Comparison of ENCODE assay signal across 8 mouse cellular contexts in genomic region chr4:117836204-117836767, GRCm38 (mm10). TPM values are rescaled to one million over a fixed set of nuclear protein-coding genes. Genes with fewer than 3 reads are reported as not detected.
A peak's percentile ranks its signal among the peaks of the same experiment; 100 is the strongest.
DNase-seq lines count a peak whose midpoint lies in the region; ATAC-seq and TF ChIP-seq lines count a peak whose summit lies in the region.

No protein-coding gene starts in this region.

- no peaks in the 10 kb centered on the region; the same call in 1 of the 2 replicates for H3K4me1 ChIP-seq in bone marrow macrophage, adult 2 months (ENCODE audit: control insufficient read depth, insufficient read depth, low read length)
- peaks cover 25% of the 10 kb centered on the region for H3K4me1 ChIP-seq in embryonic facial prominence, embryonic 15.5 days
- H3K4me1 ChIP-seq in kidney, embryonic 14.5 days (ENCODE audit: control insufficient read depth, insufficient read depth, low read length), result 0 out of 2 replicates have a peak, but pooled peaks cover 13% of the 10 kb centered on the region
- H3K4me1 ChIP-seq in limb, embryonic 15.5 days, result peaks cover 19% of the 10 kb centered on the region
- H3K4me1 ChIP-seq in midbrain, postnatal 0 days (ENCODE audit: insufficient read depth, low read length), result no peaks in the 10 kb centered on the region

- DNase-seq in B cell, adult 2 months, result peak; percentile 86 to 88
- peak; percentile 89 to 91 for DNase-seq in heart, adult 9 months (ENCODE audit: low spot score in 2 of 2)
- DNase-seq in midbrain, postnatal 0 days (ENCODE audit: low spot score), result peak; percentile 91
- peak; percentile 92 to 95 for DNase-seq in spleen, postnatal 10 days (ENCODE audit: low spot score in 2 of 2)

- WGBS in embryonic facial prominence, embryonic 15.5 days, result under 1% methylated on average over 48 of the region's 48 CpGs
- WGBS in kidney, embryonic 14.5 days, result under 1% methylated on average over 38 of the region's 48 CpGs
- WGBS in limb, embryonic 15.5 days, result 0% methylated on average over 47 of the region's 48 CpGs
- under 1% methylated on average over 46 of the region's 48 CpGs for WGBS in midbrain, postnatal 0 days

- H3K9ac ChIP-seq in embryonic facial prominence, embryonic 15.5 days, result peak overlapping the region; percentile 74
- peak overlapping the region; percentile 82 for H3K9ac ChIP-seq in kidney, embryonic 14.5 days (ENCODE audit: low read depth, low read length)
- H3K9ac ChIP-seq in limb, embryonic 15.5 days, result peak overlapping the region; percentile 71
- peak overlapping the region; percentile 99 for H3K9ac ChIP-seq in midbrain, postnatal 0 days (replicated peaks; ENCODE audit: low read length, poor library complexity, severe bottlenecking)

- H3K4me2 ChIP-seq in embryonic facial prominence, embryonic 15.5 days (replicated peaks), result peak overlapping the region; percentile 97
- peak overlapping the region; percentile 96 for H3K4me2 ChIP-seq in kidney, embryonic 14.5 days (replicated peaks; ENCODE audit: low read depth, low read length)
- H3K4me2 ChIP-seq in limb, embryonic 15.5 days, result peak overlapping the region; percentile 94
- H3K4me2 ChIP-seq in midbrain, postnatal 0 days (ENCODE audit: low read depth, low read length, poor library complexity, severe bottlenecking), result peak overlapping the region; percentile 77

- TF ChIP-seq CTCF in bone marrow macrophage, adult 2 months (IDR thresholded peaks at IDR 0.05; ENCODE audit: low read depth, low read length), result no peak
- TF ChIP-seq CTCF in midbrain, postnatal 0 days (IDR thresholded peaks at IDR 0.05), result no peak

- no peaks in the 10 kb centered on the region for H3K9me3 ChIP-seq in embryonic facial prominence, embryonic 15.5 days (replicated peaks)
- H3K9me3 ChIP-seq in kidney, embryonic 14.5 days (ENCODE audit: control insufficient read depth, low read length), result no peaks in the 10 kb centered on the region
- H3K9me3 ChIP-seq in limb, embryonic 15.5 days, result no peaks in the 10 kb centered on the region
- H3K9me3 ChIP-seq in midbrain, postnatal 0 days (ENCODE audit: low read length), result no peaks in the 10 kb centered on the region

- H3K4me3 ChIP-seq in bone marrow macrophage, adult 2 months (ENCODE audit: insufficient read depth, low read length), result peak overlapping the region; percentile 81
- H3K4me3 ChIP-seq in embryonic facial prominence, embryonic 15.5 days (replicated peaks), result peak overlapping the region; percentile 83
- peak overlapping the region; percentile 87 for H3K4me3 ChIP-seq in kidney, embryonic 14.5 days (ENCODE audit: low read length)
- H3K4me3 ChIP-seq in limb, embryonic 15.5 days, result peak overlapping the region; percentile 85
- peak overlapping the region; percentile 86 for H3K4me3 ChIP-seq in midbrain, postnatal 0 days (ENCODE audit: low read depth, low read length)

- no peaks in the 10 kb centered on the region for H3K36me3 ChIP-seq in embryonic facial prominence, embryonic 15.5 days
- H3K36me3 ChIP-seq in kidney, embryonic 14.5 days (ENCODE audit: control insufficient read depth, insufficient read depth, low read length), result no peaks in the 10 kb centered on the region
- H3K36me3 ChIP-seq in limb, embryonic 15.5 days, result peaks cover 3% of the 10 kb centered on the region; the same call in 1 of the 2 replicates
- no peaks in the 10 kb centered on the region for H3K36me3 ChIP-seq in midbrain, postnatal 0 days (ENCODE audit: insufficient read depth, low read length)

- H3K27me3 ChIP-seq in embryonic facial prominence, embryonic 15.5 days, result no peaks in the 10 kb centered on the region
- no peaks in the 10 kb centered on the region; the same call in 1 of the 2 replicates for H3K27me3 ChIP-seq in kidney, embryonic 14.5 days (ENCODE audit: control insufficient read depth, insufficient read depth, low read length)
- H3K27me3 ChIP-seq in limb, embryonic 15.5 days, result no peaks in the 10 kb centered on the region
- no peaks in the 10 kb centered on the region for H3K27me3 ChIP-seq in midbrain, postnatal 0 days (ENCODE audit: insufficient read depth, low read length)

- TF ChIP-seq POLR2A in bone marrow macrophage, adult 2 months (IDR thresholded peaks at IDR 0.05; ENCODE audit: borderline replicate concordance, low read depth, low read length), result no peak

- H3K27ac ChIP-seq in bone marrow macrophage, adult 2 months (ENCODE audit: insufficient read depth, low read depth, low read length), result no peak overlapping the region
- peak overlapping the region; percentile 90 for H3K27ac ChIP-seq in embryonic facial prominence, embryonic 15.5 days (replicated peaks)
- peak overlapping the region; percentile 79 for H3K27ac ChIP-seq in kidney, embryonic 14.5 days (ENCODE audit: low read depth, low read length)
- peak overlapping the region; percentile 92 for H3K27ac ChIP-seq in limb, embryonic 15.5 days
- peak overlapping the region; percentile 96 for H3K27ac ChIP-seq in midbrain, postnatal 0 days (ENCODE audit: low read depth, low read length)

- peak; percentile 90 for ATAC-seq in embryonic facial prominence, embryonic 15.5 days (ENCODE audit: insufficient number of reproducible peaks, low FRiP score, low TSS enrichment, low read depth)
- peak; percentile 87 for ATAC-seq in kidney, embryonic 14.5 days (ENCODE audit: low FRiP score, low TSS enrichment)
- ATAC-seq in limb, embryonic 15.5 days (ENCODE audit: insufficient number of reproducible peaks, low FRiP score, low TSS enrichment, low read depth), result peak; percentile 86
- peak; percentile 86 for ATAC-seq in midbrain, postnatal 0 days (ENCODE audit: low FRiP score)

RNA-seq across cellular contexts. Expression of gene Slc6a9, which starts 2.0 kb away (rescaled TPM):
- 0.33 and 2.2 TPM in 2 replicates for polyA plus RNA-seq in bone marrow macrophage, adult 2 months (2012; ENCODE audit: insufficient read depth, insufficient read length, missing spikeins)
- polyA plus RNA-seq in embryonic facial prominence, embryonic 15.5 days (2015; fragmentation: Nextera tagmentation; extraction: Ambion mirVana), result 9.4 and 13.2 TPM in 2 replicates
- polyA plus RNA-seq in kidney, embryonic 14.5 days (2014; fragmentation: Nextera tagmentation; extraction: Ambion mirVana), result 9.4 and 11.0 TPM in 2 replicates
- polyA plus RNA-seq in limb, embryonic 15.5 days (2015; fragmentation: Nextera tagmentation; extraction: Ambion mirVana), result 11.6 and 13.1 TPM in 2 replicates
- 71.2 and 105 TPM in 2 replicates for total RNA-seq in midbrain, postnatal 0 days (2014; rRNA removed)
- 58.7 and 70.5 TPM in 2 replicates for polyA plus RNA-seq in midbrain, postnatal 0 days (2015; fragmentation: Nextera tagmentation; extraction: Ambion mirVana)

RNA-seq across cellular contexts. Expression of gene Ccdc24, which starts 36.1 kb away (rescaled TPM):
- polyA plus RNA-seq in bone marrow macrophage, adult 2 months (2012; ENCODE audit: insufficient read depth, insufficient read length, missing spikeins), result not detected in 2 replicates
- 1.5 and 3.6 TPM in 2 replicates for polyA plus RNA-seq in embryonic facial prominence, embryonic 15.5 days (2015; fragmentation: Nextera tagmentation; extraction: Ambion mirVana)
- 1.8 and 2.0 TPM in 2 replicates for polyA plus RNA-seq in kidney, embryonic 14.5 days (2014; fragmentation: Nextera tagmentation; extraction: Ambion mirVana)
- polyA plus RNA-seq in limb, embryonic 15.5 days (2015; fragmentation: Nextera tagmentation; extraction: Ambion mirVana), result 0.66 and 1.2 TPM in 2 replicates
- total RNA-seq in midbrain, postnatal 0 days (2014; rRNA removed), result 2.0 and 9.0 TPM in 2 replicates
- 1.2 and 1.4 TPM in 2 replicates for polyA plus RNA-seq in midbrain, postnatal 0 days (2015; fragmentation: Nextera tagmentation; extraction: Ambion mirVana)

RNA-seq across cellular contexts. Expression of gene B4galt2, which starts 47.0 kb away (rescaled TPM):
- polyA plus RNA-seq in bone marrow macrophage, adult 2 months (2012; ENCODE audit: insufficient read depth, insufficient read length, missing spikeins), result 0.32 TPM in 1 of 2 replicates, not detected in the other
- 31.1 and 32.0 TPM in 2 replicates for polyA plus RNA-seq in embryonic facial prominence, embryonic 15.5 days (2015; fragmentation: Nextera tagmentation; extraction: Ambion mirVana)
- polyA plus RNA-seq in kidney, embryonic 14.5 days (2014; fragmentation: Nextera tagmentation; extraction: Ambion mirVana), result 30.9 and 31.5 TPM in 2 replicates
- polyA plus RNA-seq in limb, embryonic 15.5 days (2015; fragmentation: Nextera tagmentation; extraction: Ambion mirVana), result 23.1 and 27.6 TPM in 2 replicates
- total RNA-seq in midbrain, postnatal 0 days (2014; rRNA removed), result 238 and 337 TPM in 2 replicates
- 86.8 and 92.9 TPM in 2 replicates for polyA plus RNA-seq in midbrain, postnatal 0 days (2015; fragmentation: Nextera tagmentation; extraction: Ambion mirVana)

RNA-seq across cellular contexts. Expression of gene Atp6v0b, which starts 50.8 kb away (rescaled TPM):
- 712 and 757 TPM in 2 replicates for polyA plus RNA-seq in bone marrow macrophage, adult 2 months (2012; ENCODE audit: insufficient read depth, insufficient read length, missing spikeins)
- polyA plus RNA-seq in embryonic facial prominence, embryonic 15.5 days (2015; fragmentation: Nextera tagmentation; extraction: Ambion mirVana), result 252 and 271 TPM in 2 replicates
- polyA plus RNA-seq in kidney, embryonic 14.5 days (2014; fragmentation: Nextera tagmentation; extraction: Ambion mirVana), result 182 and 213 TPM in 2 replicates
- polyA plus RNA-seq in limb, embryonic 15.5 days (2015; fragmentation: Nextera tagmentation; extraction: Ambion mirVana), result 229 and 243 TPM in 2 replicates
- 607 and 625 TPM in 2 replicates for total RNA-seq in midbrain, postnatal 0 days (2014; rRNA removed)
- 667 and 754 TPM in 2 replicates for polyA plus RNA-seq in midbrain, postnatal 0 days (2015; fragmentation: Nextera tagmentation; extraction: Ambion mirVana)

RNA-seq across cellular contexts. Expression of gene Dph2, which starts 55.5 kb away (rescaled TPM):
- polyA plus RNA-seq in bone marrow macrophage, adult 2 months (2012; ENCODE audit: insufficient read depth, insufficient read length, missing spikeins), result 4.0 and 5.1 TPM in 2 replicates
- polyA plus RNA-seq in embryonic facial prominence, embryonic 15.5 days (2015; fragmentation: Nextera tagmentation; extraction: Ambion mirVana), result 15.8 and 16.7 TPM in 2 replicates
- 19.1 and 22.0 TPM in 2 replicates for polyA plus RNA-seq in kidney, embryonic 14.5 days (2014; fragmentation: Nextera tagmentation; extraction: Ambion mirVana)
- 16.2 and 16.8 TPM in 2 replicates for polyA plus RNA-seq in limb, embryonic 15.5 days (2015; fragmentation: Nextera tagmentation; extraction: Ambion mirVana)
- 13.8 and 23.3 TPM in 2 replicates for total RNA-seq in midbrain, postnatal 0 days (2014; rRNA removed)
- 13.3 and 15.9 TPM in 2 replicates for polyA plus RNA-seq in midbrain, postnatal 0 days (2015; fragmentation: Nextera tagmentation; extraction: Ambion mirVana)

Comparison
In these comparisons a context has a peak if more than half of its experiments do, and no peak if none do; other contexts are left out.
1. RNA of gene B4galt2, which starts 47.0 kb away (polyA plus RNA-seq): 86.8 to 92.9 TPM in midbrain, postnatal 0 days, 31.1 to 32.0 TPM in embryonic facial prominence, embryonic 15.5 days, 30.9 to 31.5 TPM in kidney, embryonic 14.5 days and 23.1 to 27.6 TPM in limb, embryonic 15.5 days; 0.32 TPM in bone marrow macrophage, adult 2 months; every median in the first group is over 10 times any median in the second.
2. Peak in every context shown above with its lines, with median percentiles within 50 percentile points of each other: DNase-seq, H3K4me3 ChIP-seq, ATAC-seq, H3K4me2 ChIP-seq and H3K9ac ChIP-seq.